Mouse (Mus musculus): Measurements from ENCODE around the gene Strip2. TPM values are rescaled to one million over a fixed set of nuclear protein-coding genes. Genes with fewer than 3 reads are reported as not detected.

Strip2 gene
- total and polyA plus RNA-seq, 3 experiments: 0.42 to 1.4 (median 1.3) TPM

- no peaks in the 10 kb centered on the region for H3K27me3 ChIP-seq (replicated peaks)
Observed at GRCm38 (mm10) chr6:29891151-29891550, 25.7 kb upstream of the Strip2 start.

DNA sequence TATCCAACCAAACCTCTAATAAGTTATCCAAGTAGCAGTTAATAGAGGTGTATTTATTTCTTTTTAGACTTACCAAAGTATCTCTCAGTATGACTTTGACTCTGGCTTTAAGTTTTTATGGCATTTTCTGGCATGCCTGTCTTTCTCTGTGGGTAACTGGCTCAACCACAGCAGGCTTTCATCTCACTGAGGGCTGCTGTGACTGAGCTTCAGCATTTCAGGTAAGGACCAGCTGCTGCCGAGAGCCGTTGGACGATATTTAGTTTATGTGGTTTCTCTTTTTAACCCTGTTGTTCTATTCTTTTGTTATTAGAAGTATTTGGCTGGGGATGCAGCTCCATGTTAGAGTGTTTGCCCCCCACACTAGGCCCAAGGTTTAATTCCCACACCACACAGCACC lies 19.8 kb upstream of the Strip2 start:
- no peak for DNase-seq (ENCODE audit: extremely low read depth)
- Histone ChIP-seq H3K4me1 (ENCODE audit: control insufficient read depth in 1 of 2, insufficient read depth in 2 of 2) (peaks cover 0 to 10% of the 10 kb centered on the region in 2 experiments; a peak in 1 of 4 replicates), H3K79me2 (replicated peaks; ENCODE audit: control insufficient read depth, extremely low read depth, insufficient read depth, poor library complexity, severe bottlenecking) (no peaks in the 10 kb centered on the region), H3K9ac (ENCODE audit: insufficient read depth, low read depth) (no peak overlapping the region), H3K27ac (ENCODE audit: insufficient read depth, low read depth) (no peak overlapping the region), H3K9me3 (replicated peaks; ENCODE audit: low read length) (no peaks in the 10 kb centered on the region), H3K4me2 (ENCODE audit: insufficient read depth, low read depth, poor library complexity, severe bottlenecking) (no peak overlapping the region), H3K27me3 (replicated peaks) (no peaks in the 10 kb centered on the region), H3K36me3 (replicated peaks in 1 of 2; ENCODE audit: control insufficient read depth in 1 of 2, insufficient read depth in 1 of 2, low read length in 1 of 2) (peaks cover 26 to 91% of the 10 kb centered on the region in 2 experiments), H3K4me3 (replicated peaks in 1 of 3; ENCODE audit: low read depth in 2 of 3, low read length in 2 of 3, poor library complexity in 1 of 3) (no peak overlapping the region)
- no peak for TF ChIP-seq ZC3H11A (IDR thresholded peaks at IDR 0.05; ENCODE audit: low read depth, low read length)
- TF ChIP-seq USF2 (conservative IDR thresholded peaks at IDR 0.05; ENCODE audit: low read depth, low read length): no peak
- no peak for TF ChIP-seq USF1 (IDR thresholded peaks at IDR 0.05; ENCODE audit: low read depth, low read length)
- no peak for TF ChIP-seq ZMIZ1 (IDR thresholded peaks at IDR 0.05; ENCODE audit: low read depth, low read length)
- no peak for TF ChIP-seq TCF12 (IDR thresholded peaks at IDR 0.05; ENCODE audit: low read depth, low read length)
- no peak for TF ChIP-seq TBP (conservative IDR thresholded peaks at IDR 0.05; ENCODE audit: low read depth, low read length)
- TF ChIP-seq CHD1 (IDR thresholded peaks at IDR 0.05; ENCODE audit: low read depth, low read length): no peak
- TF ChIP-seq EP300 (IDR thresholded peaks at IDR 0.05; ENCODE audit: low read length): no peak
- no peak for TF ChIP-seq E2F4 (IDR thresholded peaks at IDR 0.05; ENCODE audit: insufficient replicate concordance, low read depth, low read length)
- in situ Hi-C loops (cut with MboI; ENCODE audit: low pct_ligation_motif_present, low pct_unique_long_range_greater_than_20kb, low sequenced_read_pairs) (no loop called here), dilution Hi-C loops (cut with MboI; ENCODE audit: extremely low pct_ligation_motif_present, extremely low pct_unique_long_range_greater_than_20kb, low sequenced_read_pairs) (no loop called here)

More at GRCm38 (mm10) chr6:29891151-29891550, 25.7 kb upstream of the Strip2 start:
- Histone ChIP-seq H3K4me3 (replicated peaks in 1 of 3; ENCODE audit: low read depth in 2 of 3, low read length in 2 of 3, poor library complexity in 1 of 3) (no peak overlapping the region), H3K9ac (ENCODE audit: insufficient read depth, low read depth) (no peak overlapping the region), H3K4me2 (ENCODE audit: insufficient read depth, low read depth, poor library complexity, severe bottlenecking) (no peak overlapping the region), H3K27ac (ENCODE audit: insufficient read depth, low read depth) (no peak overlapping the region), H3K4me1 (ENCODE audit: control insufficient read depth in 1 of 2, insufficient read depth in 2 of 2) (peaks cover 2 to 13% of the 10 kb centered on the region in 2 experiments; a peak in 2 of 4 replicates), H3K79me2 (replicated peaks; ENCODE audit: control insufficient read depth, extremely low read depth, insufficient read depth, poor library complexity, severe bottlenecking) (no peaks in the 10 kb centered on the region), H3K36me3 (replicated peaks in 1 of 2; ENCODE audit: control insufficient read depth in 1 of 2, insufficient read depth in 1 of 2, low read length in 1 of 2) (peaks cover 15 to 92% of the 10 kb centered on the region in 2 experiments), H3K9me3 (replicated peaks; ENCODE audit: low read length) (no peaks in the 10 kb centered on the region)
- in situ Hi-C loops (cut with MboI; ENCODE audit: low pct_ligation_motif_present, low pct_unique_long_range_greater_than_20kb, low sequenced_read_pairs): no loop called here
- no peak for TF ChIP-seq ETS1 (conservative IDR thresholded peaks at IDR 0.05; ENCODE audit: low read depth, low read length)
- TF ChIP-seq MAFK (IDR thresholded peaks at IDR 0.05; ENCODE audit: insufficient replicate concordance, low read length): no peak
- no peak for TF ChIP-seq NRF1 (IDR thresholded peaks at IDR 0.05; ENCODE audit: low read depth, low read length)
- no peak for TF ChIP-seq MYC (IDR thresholded peaks at IDR 0.05; ENCODE audit: low read depth, low read length)
- TF ChIP-seq HCFC1 (IDR thresholded peaks at IDR 0.05; ENCODE audit: low read depth, low read length): no peak
- TF ChIP-seq MEF2A (IDR thresholded peaks at IDR 0.05; ENCODE audit: borderline replicate concordance, low read depth, low read length): no peak
- no peak for TF ChIP-seq USF2 (conservative IDR thresholded peaks at IDR 0.05; ENCODE audit: low read depth, low read length)
- no peak for TF ChIP-seq KAT2A (IDR thresholded peaks at IDR 0.05; ENCODE audit: insufficient replicate concordance, low read length)
- no peak for TF ChIP-seq POLR2A (IDR thresholded peaks at IDR 0.05; ENCODE audit: low read depth, low read length)
- no peak for TF ChIP-seq NELFE (IDR thresholded peaks at IDR 0.05; ENCODE audit: low read depth, low read length)
- no peak for TF ChIP-seq POLR2AphosphoS2 (IDR thresholded peaks at IDR 0.05; ENCODE audit: low read depth, low read length)
- TF ChIP-seq RAD21 (IDR thresholded peaks at IDR 0.05; ENCODE audit: low read depth, low read length): no peak
- TF ChIP-seq CHD1 (IDR thresholded peaks at IDR 0.05; ENCODE audit: low read depth, low read length): no peak
- TF ChIP-seq ZKSCAN1 (IDR thresholded peaks at IDR 0.05; ENCODE audit: borderline replicate concordance, low read depth, low read length): no peak
- TF ChIP-seq CHD2 (IDR thresholded peaks at IDR 0.05; ENCODE audit: low read length): no peak
- no peak for TF ChIP-seq GABPA (IDR thresholded peaks at IDR 0.05; ENCODE audit: insufficient replicate concordance, low read depth, low read length)
- TF ChIP-seq MXI1 (IDR thresholded peaks at IDR 0.05; ENCODE audit: low read depth, low read length): no peak
- dilution Hi-C loops (cut with MboI; ENCODE audit: extremely low pct_ligation_motif_present, extremely low pct_unique_long_range_greater_than_20kb, low sequenced_read_pairs): no loop called here
- no peak for DNase-seq (ENCODE audit: extremely low read depth)
